Mouse (Mus musculus) megakaryocyte, embryonic 14.5 days (primary cell): ENCODE data around the gene Prdm2. TPM values are rescaled to one million over a fixed set of nuclear protein-coding genes. Genes with fewer than 3 reads are reported as not detected.

Experiments used
- H3K27me3 ChIP-seq: replicated peaks from 2 replicates; pipeline ENCODE3; 2012; ENCODE audit warnings: inconsistent platforms
- H3K36me3 ChIP-seq: replicated peaks from 2 replicates; pipeline ENCODE3; 2012; ENCODE audit warnings: low read length, inconsistent platforms, mixed read lengths
- H3K4me1 ChIP-seq: 2 replicates; pipeline ENCODE4 v1.6.1; 2012; ENCODE audit warnings: inconsistent platforms
- H3K4me3 ChIP-seq: replicated peaks from 2 replicates; pipeline ENCODE3; 2012; ENCODE audit warnings: moderate library complexity, mild to moderate bottlenecking, inconsistent platforms
- H3K9me3 ChIP-seq: 2 replicates; pipeline ENCODE4 v1.6.1; 2012; ENCODE audit warnings: inconsistent platforms
- FLI1 ChIP-seq: IDR thresholded peaks from 2 replicates; pipeline ENCODE4 v1.6.1; 2012; ENCODE audit warnings: low read length, inconsistent platforms, mixed read lengths
- GATA1 ChIP-seq: IDR thresholded peaks from 3 replicates; pipeline ENCODE4 v1.6.1; 2012; ENCODE audit warnings: mixed read lengths, low read length, inconsistent platforms, borderline replicate concordance
- polyA plus RNA-seq: library from polyadenylated mRNA; stranded (reverse); fragments of >175 nt; gene quantifications from 2 replicates; pipeline ENCODE4 v1.2.3, GENCODE M21; 2012; ENCODE audit warnings: low replicate concordance; ENCODE audit not compliant: insufficient read depth

The Prdm2 gene
- 1.2 and 4.5 TPM in 2 replicates for polyA plus RNA-seq

- peaks cover 15% of the 10 kb centered on the region; the same call in 1 of the 2 replicates for H3K9me3 ChIP-seq
- no peak for TF ChIP-seq FLI1
- no peak for TF ChIP-seq GATA1
- H3K27me3 ChIP-seq = peaks cover 45% of the 10 kb centered on the region
- peak within 1 kb of the TSS; percentile 95 for H3K4me3 ChIP-seq
- H3K4me1 ChIP-seq = peaks cover 17% of the 10 kb centered on the region
- H3K36me3 ChIP-seq = no peaks in the 10 kb centered on the region
These were observed at the start of gene Prdm2 for GRCm38 (mm10) chr4:143212341-143213174. Gene Prdm2, minus strand, starts transcription at chr4:143212995.

DNA sequence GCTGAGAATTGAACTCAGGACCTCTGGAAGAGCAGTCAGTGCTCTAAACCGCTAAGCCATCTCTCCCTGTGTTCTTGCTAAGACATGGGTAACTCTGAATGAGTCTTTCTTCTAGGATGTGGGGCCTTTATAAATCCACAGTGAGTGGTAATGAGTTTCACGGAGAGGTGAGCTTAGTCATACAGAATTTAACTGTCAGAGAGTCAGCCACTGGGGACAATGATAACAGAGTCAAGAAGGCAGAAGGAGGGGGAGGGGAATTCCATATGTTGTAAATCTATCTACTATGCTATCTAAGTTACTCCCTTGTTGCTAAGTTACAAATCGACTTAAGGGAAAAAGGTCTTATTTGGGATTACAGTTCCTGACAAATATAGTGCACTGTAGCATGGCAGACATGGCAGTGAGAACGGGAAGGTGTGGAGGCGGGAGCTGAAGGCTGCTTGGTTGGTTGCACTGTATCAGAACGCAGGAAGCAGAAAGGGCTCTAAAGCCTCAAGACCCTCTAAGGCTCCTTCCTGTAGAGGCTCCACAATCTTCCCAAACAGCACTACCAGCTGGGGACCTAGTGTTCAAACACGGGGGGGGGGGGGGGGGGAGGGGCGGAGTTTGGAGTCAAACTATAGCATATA is 47.0 kb upstream of the Prdm2 start:
- Histone ChIP-seq H3K4me3 (peak overlapping the region; percentile 33), H3K27me3 (no peaks in the 10 kb centered on the region), H3K4me1 (peaks cover 5% of the 10 kb centered on the region), H3K36me3 (no peaks in the 10 kb centered on the region), H3K9me3 (no peaks in the 10 kb centered on the region)
- no peak for TF ChIP-seq GATA1
- no peak for TF ChIP-seq FLI1

GRCm38 (mm10) chr4:143258517-143258916 is 45.7 kb upstream of the Prdm2 start:
- H3K4me3 ChIP-seq = peak overlapping the region; percentile 33
- H3K4me1 ChIP-seq = peaks cover 5% of the 10 kb centered on the region
- no peaks in the 10 kb centered on the region for H3K36me3 ChIP-seq
- peaks cover under 1% of the 10 kb centered on the region; the same call in 1 of the 2 replicates for H3K9me3 ChIP-seq
- no peaks in the 10 kb centered on the region for H3K27me3 ChIP-seq
- TF ChIP-seq GATA1 (no peak), FLI1 (no peak)

GRCm38 (mm10) chr4:143257971-143258370 is 45.2 kb upstream of the Prdm2 start:
- H3K9me3 ChIP-seq = peaks cover 6% of the 10 kb centered on the region
- H3K4me1 ChIP-seq = peaks cover 5% of the 10 kb centered on the region
- no peaks in the 10 kb centered on the region for H3K27me3 ChIP-seq
- no peaks in the 10 kb centered on the region for H3K36me3 ChIP-seq
- no peak for TF ChIP-seq FLI1
- TF ChIP-seq GATA1 = no peak
- no peak overlapping the region for H3K4me3 ChIP-seq

GRCm38 (mm10) chr4:143255541-143255940 is 42.7 kb upstream of the Prdm2 start:
- Histone ChIP-seq H3K4me1 (peaks cover 5% of the 10 kb centered on the region), H3K9me3 (peaks cover 16% of the 10 kb centered on the region), H3K27me3 (no peaks in the 10 kb centered on the region), H3K4me3 (no peak overlapping the region), H3K36me3 (no peaks in the 10 kb centered on the region)
- no peak for TF ChIP-seq FLI1
- TF ChIP-seq GATA1 = no peak

GRCm38 (mm10) chr4:143253356-143253755 is 40.6 kb upstream of the Prdm2 start:
- peaks cover 28% of the 10 kb centered on the region for H3K9me3 ChIP-seq
- peaks cover 2% of the 10 kb centered on the region for H3K27me3 ChIP-seq
- TF ChIP-seq FLI1 (no peak), GATA1 (no peak)
- H3K36me3 ChIP-seq = no peaks in the 10 kb centered on the region
- no peaks in the 10 kb centered on the region for H3K4me1 ChIP-seq
- H3K4me3 ChIP-seq = no peak overlapping the region

GRCm38 (mm10) chr4:143248050-143248449 is 35.3 kb upstream of the Prdm2 start:
- H3K36me3 ChIP-seq = no peaks in the 10 kb centered on the region
- H3K4me3 ChIP-seq = no peak overlapping the region
- peaks cover 33% of the 10 kb centered on the region for H3K9me3 ChIP-seq
- no peak for TF ChIP-seq FLI1
- TF ChIP-seq GATA1 = no peak
- H3K4me1 ChIP-seq = peaks cover 4% of the 10 kb centered on the region; the same call in 1 of the 2 replicates
- H3K27me3 ChIP-seq = peaks cover 2% of the 10 kb centered on the region

DNA sequence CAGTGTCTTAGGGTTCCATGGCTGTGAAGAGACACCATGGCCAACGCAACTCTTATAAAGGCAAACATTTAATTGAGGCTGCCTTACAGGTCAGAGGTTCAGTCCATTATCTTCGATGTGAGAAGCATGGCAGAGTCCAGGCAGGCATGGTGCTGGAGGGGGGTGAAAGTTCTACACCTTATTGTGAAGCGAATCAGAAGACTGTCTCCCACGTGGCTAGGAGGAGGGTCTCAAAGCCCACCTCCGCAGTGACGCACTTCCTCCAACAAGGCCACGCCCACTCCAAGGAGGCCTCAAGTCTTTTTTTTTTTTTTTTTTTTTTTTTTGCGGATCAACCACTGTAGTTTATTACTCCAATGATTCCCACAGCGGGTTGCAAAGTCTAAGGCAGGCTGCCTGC is 28.5 kb upstream of the Prdm2 start:
- no peaks in the 10 kb centered on the region for H3K36me3 ChIP-seq
- H3K9me3 ChIP-seq = peaks cover 9% of the 10 kb centered on the region
- H3K4me1 ChIP-seq = peaks cover 17% of the 10 kb centered on the region
- no peak for TF ChIP-seq FLI1
- TF ChIP-seq GATA1 = no peak
- H3K4me3 ChIP-seq = no peak overlapping the region
- H3K27me3 ChIP-seq = no peaks in the 10 kb centered on the region

- H3K27me3 ChIP-seq = no peaks in the 10 kb centered on the region
- no peak for TF ChIP-seq FLI1
- no peak for TF ChIP-seq GATA1
- peaks cover 13% of the 10 kb centered on the region for H3K9me3 ChIP-seq
- no peak overlapping the region for H3K4me3 ChIP-seq
- peaks cover 12% of the 10 kb centered on the region for H3K4me1 ChIP-seq
- no peaks in the 10 kb centered on the region for H3K36me3 ChIP-seq
These were observed 26.9 kb upstream of the Prdm2 start for GRCm38 (mm10) chr4:143239615-143240201.
